Mouse (Mus musculus): ENCODE measurements around the gene Tomm5. TPM values are rescaled to one million over a fixed set of nuclear protein-coding genes. Genes with fewer than 3 reads are reported as not detected.
"Not testable (repeated sequence)": the region's sequence is repeated elsewhere in the genome, so short reads cannot be mapped to it uniquely, and the experiment has no call there.

The Tomm5 gene
- total RNA-seq, 2 experiments from 2014 or later, result 65.5 to 75.5 TPM

- intact Hi-C loops (cut with DNase I), result no loop called here
- DNase-seq (ENCODE audit: low spot score in 2 of 2), result no peak
Observed at GRCm38 (mm10) chr4:45072261-45072973, 35.5 kb downstream of the Tomm5 start.

- DNase-seq (ENCODE audit: low spot score in 2 of 2), result no peak
- intact Hi-C loops (cut with DNase I), result no loop called here
Observed at GRCm38 (mm10) chr4:45067742-45068141, 40.2 kb downstream of the Tomm5 start.

DNA sequence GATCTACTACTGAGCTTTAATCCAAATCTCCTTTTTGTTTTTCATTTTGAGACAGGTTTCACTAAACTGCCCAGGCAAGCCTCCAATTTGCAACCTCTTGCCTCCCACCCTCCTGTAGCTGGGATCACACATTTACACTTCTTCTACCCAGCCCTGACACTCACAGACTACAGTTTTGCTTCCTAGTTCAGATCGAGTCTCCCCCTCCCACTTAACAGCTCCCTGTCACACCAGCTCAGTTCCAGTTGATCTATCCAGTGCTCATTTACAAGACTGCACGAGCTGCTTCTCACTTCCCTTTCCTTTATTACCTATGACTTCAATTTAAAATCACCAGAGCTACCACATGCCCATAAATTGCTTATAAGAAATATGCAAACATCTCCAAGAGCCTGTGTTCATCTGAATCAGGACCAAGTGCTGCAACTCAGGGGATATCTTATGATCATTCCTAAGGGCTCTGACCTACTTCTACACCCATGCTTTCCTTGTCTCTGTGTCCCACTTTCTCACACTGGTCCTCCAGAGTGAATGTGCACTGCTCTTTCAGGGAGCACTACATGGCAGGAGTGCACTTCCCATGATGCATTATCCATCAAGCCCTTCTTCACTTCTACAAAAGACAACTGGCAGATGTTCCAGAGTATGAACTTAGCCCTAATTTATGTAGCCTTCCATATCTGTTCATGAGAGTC is 41.7 kb downstream of the Tomm5 start:
- intact Hi-C loops (cut with DNase I), result no loop called here

DNA sequence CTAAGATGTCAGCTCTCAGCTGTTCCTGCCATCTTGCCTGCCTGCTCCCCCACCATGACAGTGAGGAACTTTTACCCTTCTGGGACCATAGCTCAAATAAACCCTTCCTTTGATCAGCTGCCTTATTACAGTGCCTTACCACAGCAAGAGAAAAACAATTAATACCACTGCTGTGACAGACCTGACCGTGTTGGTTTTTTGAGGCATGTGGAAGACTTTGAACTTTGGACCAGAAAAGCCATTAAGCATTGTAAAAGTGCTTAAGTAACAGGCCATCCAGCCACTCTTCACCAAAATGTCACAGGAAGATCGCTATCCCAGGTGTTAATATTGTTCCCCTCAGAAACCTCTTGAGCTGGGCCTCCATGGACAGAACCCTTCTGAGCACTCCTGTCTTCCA is 43.3 kb downstream of the Tomm5 start:
- intact Hi-C loops (cut with DNase I), result no loop called here
- no peak for DNase-seq (ENCODE audit: low spot score in 2 of 2)

More for the DNA sequence above, 41.7 kb downstream of the Tomm5 start:
- DNase-seq (ENCODE audit: low spot score in 2 of 2), result peak in 1 of 2 experiments; percentile 59

DNA sequence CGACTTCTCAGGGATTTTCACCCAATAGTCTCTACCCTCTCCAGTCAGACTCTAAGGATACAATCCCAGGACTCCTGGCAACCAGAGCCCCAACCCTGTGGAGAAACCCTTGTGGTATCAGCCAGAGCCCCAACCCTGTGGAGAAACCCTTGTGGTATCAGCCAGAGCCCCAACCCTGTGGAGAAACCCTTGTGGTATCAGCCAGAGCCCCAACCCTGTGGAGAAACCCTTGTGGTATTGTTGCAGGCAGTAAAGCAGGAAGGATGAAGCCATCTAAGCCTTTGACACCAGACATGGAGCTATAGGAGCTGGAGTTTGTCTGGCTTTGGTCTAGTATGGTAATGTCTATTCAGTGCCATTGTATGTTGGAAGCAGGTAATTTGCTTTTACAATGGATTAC is 44.1 kb downstream of the Tomm5 start:
- intact Hi-C loops (cut with DNase I); DNase-seq (ENCODE audit: low spot score in 2 of 2): not testable (repeated sequence)

DNA sequence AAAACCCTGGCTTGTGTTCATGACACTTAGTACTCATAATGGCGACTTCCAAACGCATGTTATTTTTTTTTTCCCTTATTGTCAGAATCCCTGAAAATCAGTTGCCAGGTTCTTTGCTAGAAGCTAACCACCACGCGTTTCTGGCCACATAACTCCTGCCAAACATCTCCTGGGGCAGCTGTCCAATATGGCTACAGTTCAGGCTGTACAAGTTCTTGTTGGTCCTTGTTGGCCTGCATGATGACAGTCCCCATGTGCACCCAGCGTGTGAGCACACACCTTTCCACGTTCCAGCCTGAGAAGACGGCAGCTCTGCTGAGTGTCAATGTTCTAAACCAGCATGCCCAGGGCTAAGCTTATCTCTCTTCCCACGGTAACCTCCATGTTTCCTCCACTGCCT is 52.5 kb downstream of the Tomm5 start:
- intact Hi-C loops (cut with DNase I), result no loop called here
- DNase-seq (ENCODE audit: low spot score in 2 of 2), result peak in 1 of 2 experiments; percentile 19

Other genes starting within 250 kb of the Tomm5 start
- gene Grhpr, start 126.7 kb downstream of the Tomm5 start, total RNA-seq (2021), result 10 to 100 TPM; 20.2 to 24.0 TPM
- gene Zbtb5, start 95.7 kb downstream of the Tomm5 start, total RNA-seq (2021), result 1 to 10 TPM; 8.2 to 9.5 TPM
- gene Polr1e, start 89.5 kb downstream of the Tomm5 start, total RNA-seq (2021), result 10 to 100 TPM in 1 of 2 experiments, 1 to 10 TPM in 1; 9.5 to 11.5 TPM
- 10 to 100 TPM; 35.3 to 35.9 TPM for gene Fbxo10, start 23.5 kb downstream of the Tomm5 start, total RNA-seq (2021)
- gene Frmpd1, start 76.8 kb upstream of the Tomm5 start, total RNA-seq (2021), result 10 to 100 TPM; 12.2 to 12.8 TPM
- 10 to 100 TPM; 12.7 to 15.8 TPM for gene Trmt10b, start 189.0 kb upstream of the Tomm5 start, total RNA-seq (2021)
- gene Dcaf10, start 234.0 kb upstream of the Tomm5 start, total RNA-seq (2021), result 10 to 100 TPM; 18.4 to 19.1 TPM
- 10 to 100 TPM; 14.9 to 16.9 TPM for gene Exosc3, start 234.6 kb upstream of the Tomm5 start, total RNA-seq (2021)

Data from left cerebral cortex, postnatal 25 days (tissue).